Mouse (Mus musculus): Measurements from ENCODE around the gene Pa2g4. TPM values are rescaled to one million over a fixed set of nuclear protein-coding genes. Genes with fewer than 3 reads are reported as not detected.
"Not testable (repeated sequence)": the region's sequence is repeated elsewhere in the genome, so short reads cannot be mapped to it uniquely, and the experiment has no call there.

Pa2g4 gene
- polyA plus RNA-seq, 1 experiment from 2014 or later, result 142 TPM

DNA sequence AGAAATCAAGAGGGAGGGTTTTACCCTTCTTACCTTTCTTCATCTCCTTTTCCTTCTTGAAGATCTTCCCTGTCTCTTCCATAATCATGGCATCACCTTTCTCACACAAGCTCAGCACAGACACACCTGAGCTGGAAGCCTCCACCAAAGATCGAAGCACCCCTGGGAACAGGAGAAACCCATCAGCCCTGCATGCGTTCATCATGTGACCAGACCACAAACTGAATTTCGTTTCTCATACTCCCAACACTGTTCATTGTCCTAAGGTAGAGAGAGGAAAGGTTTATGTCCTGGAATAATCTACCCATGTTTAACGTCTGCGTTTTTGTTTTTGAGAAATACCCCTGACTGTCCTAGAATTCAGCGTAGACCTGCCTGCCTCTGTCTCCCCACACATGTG, 2.2 kb downstream of the Pa2g4 start:
- 92% methylated on average over 6 of the region's 6 CpGs for WGBS

DNA sequence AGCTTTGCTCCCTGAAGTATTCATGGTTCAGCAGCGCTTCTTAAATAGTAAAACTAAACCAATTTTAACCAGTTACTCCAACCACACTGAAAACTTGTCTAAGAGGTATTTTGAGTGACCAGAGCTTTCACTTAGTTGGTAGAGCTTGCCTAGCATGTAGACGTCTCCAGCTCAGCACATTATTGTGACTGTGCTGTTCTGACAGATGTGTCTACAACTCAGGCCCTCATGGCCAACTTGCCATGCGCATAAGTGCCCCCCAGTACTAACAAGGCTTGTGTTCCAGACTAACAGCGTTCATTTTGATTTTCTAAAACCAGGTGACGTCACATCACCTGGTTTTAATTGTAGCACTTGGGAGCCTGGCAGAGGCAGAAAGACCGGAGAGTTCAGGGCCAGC, 8.8 kb downstream of the Pa2g4 start:
- DNase-seq, result no peak
- Histone ChIP-seq H3K36me3 (ENCODE audit: control insufficient read depth, insufficient read depth, low read length) (peaks cover 50% of the 10 kb centered on the region), H3K27ac (replicated peaks; ENCODE audit: low read depth, low read length) (no peak overlapping the region), H3K4me3 (replicated peaks; ENCODE audit: low read depth, low read length) (no peak overlapping the region), H3K27me3 (ENCODE audit: control insufficient read depth, insufficient read depth, low read length) (no peaks in the 10 kb centered on the region), H3K9me3 (ENCODE audit: control insufficient read depth, low read length) (no peaks in the 10 kb centered on the region), H3K9ac (replicated peaks; ENCODE audit: low read length) (no peak overlapping the region), H3K4me1 (ENCODE audit: control insufficient read depth, insufficient read depth, low read length) (no peaks in the 10 kb centered on the region), H3K4me2 (ENCODE audit: low read length) (no peak overlapping the region)
- WGBS, result 89% methylated on average over 6 of the region's 6 CpGs
- ATAC-seq (ENCODE audit: low FRiP score, low TSS enrichment), result no peak

More for the DNA sequence above, 2.2 kb downstream of the Pa2g4 start:
- H3K9me3 ChIP-seq (ENCODE audit: control insufficient read depth, low read length), result no peaks in the 10 kb centered on the region
- ATAC-seq (ENCODE audit: low FRiP score, low TSS enrichment), result no peak
- peaks cover 11% of the 10 kb centered on the region for H3K4me1 ChIP-seq (ENCODE audit: control insufficient read depth, insufficient read depth, low read length)
- H3K36me3 ChIP-seq (ENCODE audit: control insufficient read depth, insufficient read depth, low read length), result peaks cover 45% of the 10 kb centered on the region
- H3K4me2 ChIP-seq (ENCODE audit: low read length), result no peak overlapping the region
- no peak for DNase-seq
- H3K9ac ChIP-seq (replicated peaks; ENCODE audit: low read length), result no peak overlapping the region
- H3K4me3 ChIP-seq (replicated peaks; ENCODE audit: low read depth, low read length), result no peak overlapping the region
- no peaks in the 10 kb centered on the region for H3K27me3 ChIP-seq (ENCODE audit: control insufficient read depth, insufficient read depth, low read length)
- no peak overlapping the region for H3K27ac ChIP-seq (replicated peaks; ENCODE audit: low read depth, low read length)

DNA sequence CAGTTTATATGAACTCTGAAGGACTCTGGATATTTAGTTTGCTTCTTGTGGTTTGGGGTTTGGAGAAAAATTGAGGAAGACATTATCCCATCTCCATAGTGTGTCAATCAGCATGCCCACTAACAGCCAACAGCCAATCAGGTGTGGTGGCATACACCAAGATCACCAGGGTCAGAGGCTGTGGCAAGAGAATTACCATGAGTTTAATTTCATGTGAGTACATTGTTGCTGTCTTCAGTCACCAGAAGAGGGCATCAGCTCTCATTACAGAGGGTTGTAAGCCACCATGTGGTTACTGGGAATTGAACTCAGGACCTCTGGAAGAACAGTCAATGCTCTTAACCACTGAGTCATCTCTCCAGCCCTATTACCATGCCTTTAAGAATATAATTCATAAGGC, 9.5 kb downstream of the Pa2g4 start:
- H3K27me3 ChIP-seq (ENCODE audit: control insufficient read depth, insufficient read depth, low read length), result no peaks in the 10 kb centered on the region
- H3K9ac ChIP-seq (replicated peaks; ENCODE audit: low read length), result no peak overlapping the region
- peaks cover 43% of the 10 kb centered on the region for H3K36me3 ChIP-seq (ENCODE audit: control insufficient read depth, insufficient read depth, low read length)
- no peak for ATAC-seq (ENCODE audit: low FRiP score, low TSS enrichment)
- no peaks in the 10 kb centered on the region for H3K4me1 ChIP-seq (ENCODE audit: control insufficient read depth, insufficient read depth, low read length)
- no peak overlapping the region for H3K4me3 ChIP-seq (replicated peaks; ENCODE audit: low read depth, low read length)
- DNase-seq, result no peak
- H3K27ac ChIP-seq (replicated peaks; ENCODE audit: low read depth, low read length), result no peak overlapping the region
- H3K4me2 ChIP-seq (ENCODE audit: low read length), result no peak overlapping the region
- no peaks in the 10 kb centered on the region for H3K9me3 ChIP-seq (ENCODE audit: control insufficient read depth, low read length)

DNA sequence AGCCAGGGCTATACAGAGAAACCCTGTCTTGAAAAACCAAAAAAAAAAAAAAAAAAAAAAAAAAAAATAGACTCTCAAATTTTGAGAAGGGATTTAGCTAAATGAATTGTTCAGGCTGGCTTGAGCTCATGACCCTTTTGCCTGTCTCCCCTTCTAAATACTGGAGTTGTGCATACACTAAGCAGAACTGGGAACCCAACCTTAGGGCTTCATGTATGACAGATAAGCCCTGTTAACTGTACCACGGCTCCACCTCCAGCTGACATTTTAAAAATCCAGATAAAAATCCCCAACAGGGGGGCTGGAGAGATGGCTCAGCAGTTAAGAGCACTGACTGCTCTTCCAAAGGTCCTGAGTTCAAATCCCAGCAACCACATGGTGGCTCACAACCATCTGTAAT, 10.2 kb downstream of the Pa2g4 start:
- peaks cover 36% of the 10 kb centered on the region for H3K36me3 ChIP-seq (ENCODE audit: control insufficient read depth, insufficient read depth, low read length)
- DNase-seq; H3K4me1 ChIP-seq (ENCODE audit: control insufficient read depth, insufficient read depth, low read length); H3K4me3 ChIP-seq (replicated peaks; ENCODE audit: low read depth, low read length); H3K4me2 ChIP-seq (ENCODE audit: low read length); H3K27ac ChIP-seq (replicated peaks; ENCODE audit: low read depth, low read length); ATAC-seq (ENCODE audit: low FRiP score, low TSS enrichment); H3K9ac ChIP-seq (replicated peaks; ENCODE audit: low read length); H3K9me3 ChIP-seq (ENCODE audit: control insufficient read depth, low read length); H3K27me3 ChIP-seq (ENCODE audit: control insufficient read depth, insufficient read depth, low read length): not testable (repeated sequence)
- 84% methylated on average over 1 of the region's 1 CpGs for WGBS

DNA sequence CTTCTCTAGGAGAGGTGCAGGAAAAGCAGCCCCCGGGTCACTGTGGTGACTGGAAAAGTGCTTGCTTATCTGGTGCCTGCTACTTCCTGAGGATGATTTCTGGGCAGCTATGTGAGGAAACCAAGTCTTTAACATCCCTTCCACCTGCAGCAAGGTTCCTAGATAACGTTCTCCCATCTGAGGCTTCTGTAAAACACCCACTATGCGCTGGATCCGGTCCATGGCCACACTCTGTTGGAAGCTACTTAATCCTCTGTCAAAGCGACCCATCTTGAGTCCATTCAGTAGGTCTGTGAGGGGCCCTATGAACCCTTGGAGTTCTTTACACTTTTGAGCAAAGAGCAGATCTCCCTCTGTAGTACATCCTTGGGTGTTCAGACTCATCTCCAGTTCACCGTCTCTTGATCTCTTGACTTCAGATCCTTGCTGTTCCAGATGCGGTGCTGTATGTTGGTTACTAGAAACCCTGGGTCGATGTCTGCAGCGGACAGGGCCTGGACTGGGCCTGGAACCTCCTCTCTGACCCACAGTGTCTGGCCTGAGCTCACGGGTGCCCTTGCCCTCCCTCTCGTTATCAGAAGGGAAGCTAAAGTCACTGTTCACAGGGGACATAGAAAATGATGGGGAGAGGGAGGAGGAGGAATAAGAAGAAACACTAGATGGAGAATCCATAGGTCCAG, 15.5 kb downstream of the Pa2g4 start:
- WGBS, result 90% methylated on average over 11 of the region's 11 CpGs
- ATAC-seq (ENCODE audit: low FRiP score, low TSS enrichment); H3K27me3 ChIP-seq (ENCODE audit: control insufficient read depth, insufficient read depth, low read length); H3K4me3 ChIP-seq (replicated peaks; ENCODE audit: low read depth, low read length); H3K36me3 ChIP-seq (ENCODE audit: control insufficient read depth, insufficient read depth, low read length); H3K9ac ChIP-seq (replicated peaks; ENCODE audit: low read length); H3K4me2 ChIP-seq (ENCODE audit: low read length); H3K4me1 ChIP-seq (ENCODE audit: control insufficient read depth, insufficient read depth, low read length); H3K9me3 ChIP-seq (ENCODE audit: control insufficient read depth, low read length); DNase-seq: not testable (repeated sequence)
- H3K27ac ChIP-seq (replicated peaks; ENCODE audit: low read depth, low read length), result peak overlapping the region; percentile 60; the same call in 1 of the 2 replicates

DNA sequence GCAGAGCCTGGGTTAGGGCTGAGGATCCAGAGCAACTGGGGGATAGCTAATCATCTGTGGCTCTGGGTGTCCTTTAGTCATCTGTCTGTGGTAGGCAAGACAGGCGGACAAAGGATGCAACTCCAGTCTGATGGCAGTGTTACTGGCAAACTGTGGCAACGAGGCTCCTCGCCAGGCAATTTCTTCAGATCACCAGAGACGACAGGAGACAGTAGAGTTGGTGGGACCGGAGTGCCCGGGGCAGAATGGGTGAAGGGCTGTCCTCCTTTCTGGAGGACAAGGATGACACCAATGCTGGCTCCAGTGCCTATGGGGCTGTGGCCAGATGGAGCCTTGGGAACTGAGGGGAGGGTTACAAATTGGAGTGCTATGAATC, 16.1 kb downstream of the Pa2g4 start:
- H3K9me3 ChIP-seq (ENCODE audit: control insufficient read depth, low read length); H3K27me3 ChIP-seq (ENCODE audit: control insufficient read depth, insufficient read depth, low read length); ATAC-seq (ENCODE audit: low FRiP score, low TSS enrichment); H3K9ac ChIP-seq (replicated peaks; ENCODE audit: low read length); H3K36me3 ChIP-seq (ENCODE audit: control insufficient read depth, insufficient read depth, low read length); H3K4me1 ChIP-seq (ENCODE audit: control insufficient read depth, insufficient read depth, low read length); DNase-seq: not testable (repeated sequence)
- Histone ChIP-seq H3K4me3 (replicated peaks; ENCODE audit: low read depth, low read length) (peak overlapping the region; percentile 73; the same call in 1 of the 2 replicates), H3K4me2 (ENCODE audit: low read length) (peak overlapping the region; percentile 83), H3K27ac (replicated peaks; ENCODE audit: low read depth, low read length) (peak overlapping the region; percentile 60; the same call in 1 of the 2 replicates)
- 59% methylated on average over 6 of the region's 6 CpGs for WGBS

DNA sequence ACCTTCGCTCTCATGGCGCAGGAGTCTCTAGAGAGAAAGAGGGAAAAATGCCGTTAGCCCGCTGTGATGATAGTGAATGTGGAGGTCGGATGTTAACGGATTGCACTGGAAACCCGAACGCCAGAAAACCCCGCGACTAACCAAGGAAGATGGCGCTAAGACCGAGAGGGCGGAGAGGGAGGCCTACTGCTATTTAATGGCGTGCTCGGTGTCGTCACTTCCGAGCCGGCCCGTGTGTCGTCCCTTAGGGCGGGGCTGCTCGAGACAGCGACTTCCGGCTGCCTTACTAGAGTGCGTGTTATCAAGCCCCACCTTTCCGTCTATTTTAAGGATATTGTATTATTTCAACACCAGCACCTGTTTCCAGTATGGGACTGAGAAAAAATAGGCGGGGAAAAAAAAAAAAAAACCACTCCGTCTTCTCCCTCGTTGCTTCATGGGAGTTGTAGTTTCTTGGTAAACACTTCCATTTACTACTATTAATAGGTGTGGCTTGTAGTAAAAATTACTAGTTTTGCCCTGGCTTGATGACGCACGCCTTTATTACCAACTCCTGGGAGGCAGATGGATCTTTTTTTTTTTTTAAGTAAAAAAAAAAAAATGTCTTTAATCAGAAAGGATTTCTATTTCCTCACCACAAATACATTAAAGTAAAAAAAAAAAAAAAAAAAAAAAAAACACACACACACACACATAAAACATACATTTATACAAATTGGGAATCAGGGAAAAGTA, 16.7 kb downstream of the Pa2g4 start, which contains the start of gene Rpl41:
Gene Rpl41 (minus strand): TSS at position 359 of the 735 bp plus-strand sequence.
- Histone ChIP-seq H3K27ac (replicated peaks; ENCODE audit: low read depth, low read length) (peak within 1 kb of the TSS; percentile 96), H3K36me3 (ENCODE audit: control insufficient read depth, insufficient read depth, low read length) (peaks cover 15% of the 10 kb centered on the region), H3K9me3 (ENCODE audit: control insufficient read depth, low read length) (no peaks in the 10 kb centered on the region), H3K4me1 (ENCODE audit: control insufficient read depth, insufficient read depth, low read length) (peaks cover 8% of the 10 kb centered on the region), H3K4me3 (replicated peaks; ENCODE audit: low read depth, low read length) (peak within 1 kb of the TSS; percentile 73), H3K27me3 (ENCODE audit: control insufficient read depth, insufficient read depth, low read length) (no peaks in the 10 kb centered on the region), H3K9ac (replicated peaks; ENCODE audit: low read length) (peak within 1 kb of the TSS; percentile 92), H3K4me2 (ENCODE audit: low read length) (peak within 1 kb of the TSS; percentile 83)
- ATAC-seq (ENCODE audit: low FRiP score, low TSS enrichment), result peak; percentile 91
- WGBS, result under 1% methylated on average over 31 of the region's 31 CpGs
- peak; percentile 98 for DNase-seq

DNA sequence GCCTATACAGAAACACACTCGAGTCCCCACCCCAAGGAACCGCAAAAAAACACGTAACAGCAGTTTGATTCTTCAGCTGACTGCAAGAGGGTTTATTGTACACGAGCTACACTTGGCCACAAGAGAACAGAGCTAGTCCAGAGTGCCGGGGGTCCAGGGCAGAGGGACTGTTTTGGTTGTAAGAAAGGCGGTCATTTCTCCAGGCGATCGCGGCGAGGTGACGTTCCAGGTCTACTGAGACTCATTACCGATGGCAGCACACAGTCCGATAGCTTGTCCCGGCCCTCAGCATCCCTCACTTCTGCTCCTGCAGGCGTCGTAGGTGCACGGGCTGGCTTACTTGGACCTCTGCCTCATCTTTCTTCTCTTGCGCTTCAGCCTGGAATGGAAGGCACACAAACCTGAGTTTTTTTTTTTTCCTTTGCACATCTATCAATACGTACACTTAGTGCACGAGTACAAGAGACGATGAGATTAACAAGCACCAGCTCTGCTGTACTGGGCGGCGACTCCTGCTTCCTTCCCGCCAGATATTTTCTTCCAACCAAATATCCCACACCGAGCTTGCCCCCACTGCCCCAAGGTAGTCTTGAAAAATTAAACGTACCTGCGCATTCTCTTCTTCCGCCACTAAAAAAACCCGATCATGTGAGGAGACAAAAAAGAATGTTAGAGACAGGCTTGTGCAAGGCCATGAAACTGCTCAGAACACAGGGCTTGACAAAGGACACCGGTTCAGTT, 17.6 kb downstream of the Pa2g4 start:
- H3K4me2 ChIP-seq (ENCODE audit: low read length), result peak overlapping the region; percentile 83
- H3K4me1 ChIP-seq (ENCODE audit: control insufficient read depth, insufficient read depth, low read length); DNase-seq; H3K27me3 ChIP-seq (ENCODE audit: control insufficient read depth, insufficient read depth, low read length); H3K9me3 ChIP-seq (ENCODE audit: control insufficient read depth, low read length); ATAC-seq (ENCODE audit: low FRiP score, low TSS enrichment): not testable (repeated sequence)
- H3K9ac ChIP-seq (replicated peaks; ENCODE audit: low read length), result peak overlapping the region; percentile 92
- peak overlapping the region; percentile 73 for H3K4me3 ChIP-seq (replicated peaks; ENCODE audit: low read depth, low read length)
- WGBS, result 1% methylated on average over 20 of the region's 30 CpGs
- peak overlapping the region; percentile 97 for H3K27ac ChIP-seq (replicated peaks; ENCODE audit: low read depth, low read length)
- H3K36me3 ChIP-seq (ENCODE audit: control insufficient read depth, insufficient read depth, low read length), result peaks cover 24% of the 10 kb centered on the region

Measured in midbrain, embryonic 14.5 days (tissue).